Mouse (Mus musculus): Measurements from ENCODE around the gene Sprr2a3. TPM values are rescaled to one million over a fixed set of nuclear protein-coding genes. Genes with fewer than 3 reads are reported as not detected.

Sprr2a3 gene
- total RNA-seq, 2 experiments from 2014 or later: not detected

DNA sequence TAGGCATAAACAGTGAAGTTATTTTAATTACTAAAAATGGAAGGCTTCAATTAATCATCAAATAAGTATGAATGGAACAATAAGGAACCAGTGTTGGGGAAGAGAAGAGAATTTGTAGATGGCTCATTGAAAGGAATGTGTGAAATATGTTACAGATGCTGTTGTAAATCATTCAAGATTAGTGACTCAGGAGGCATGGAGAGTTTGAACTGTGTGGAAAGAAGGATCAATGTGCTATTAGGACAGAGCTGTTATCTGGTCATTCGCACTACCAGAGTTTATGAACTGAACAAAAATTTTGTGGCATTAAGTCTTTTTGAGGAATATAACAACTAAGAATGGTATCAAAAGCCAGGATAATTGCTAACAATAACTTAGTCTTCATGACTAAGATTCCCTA, 22.2 kb downstream of the Sprr2a3 start:
- no peak for DNase-seq (ENCODE audit: low spot score in 2 of 2)
- Histone ChIP-seq H3K4me3 (no peak overlapping the region), H3K27ac (no peak overlapping the region)
- TF ChIP-seq CTCF (conservative IDR thresholded peaks at IDR 0.05): no peak

- DNase-seq (ENCODE audit: low spot score in 2 of 2): no peak
- H3K4me3 ChIP-seq: no peak within 1 kb of the TSS
- no peak for TF ChIP-seq CTCF (conservative IDR thresholded peaks at IDR 0.05)
- no peak within 1 kb of the TSS for H3K27ac ChIP-seq
Observed at GRCm38 (mm10) chr3:92316320-92316719, 31.1 kb downstream of the Sprr2a3 start, which contains the start of gene Sprr2b. TSS of gene Sprr2b (plus strand) at chr3:92316620.

GRCm38 (mm10) chr3:92317384-92317783, 32.2 kb downstream of the Sprr2a3 start:
- no peak for DNase-seq (ENCODE audit: low spot score in 2 of 2)
- TF ChIP-seq CTCF (conservative IDR thresholded peaks at IDR 0.05): no peak
- H3K4me3 ChIP-seq: no peak overlapping the region
- H3K27ac ChIP-seq: no peak overlapping the region

GRCm38 (mm10) chr3:92336278-92336677, 51.1 kb downstream of the Sprr2a3 start:
- no peak overlapping the region for H3K4me3 ChIP-seq
- DNase-seq (ENCODE audit: low spot score in 2 of 2): no peak
- TF ChIP-seq CTCF (conservative IDR thresholded peaks at IDR 0.05): no peak
- no peak overlapping the region for H3K27ac ChIP-seq

DNA sequence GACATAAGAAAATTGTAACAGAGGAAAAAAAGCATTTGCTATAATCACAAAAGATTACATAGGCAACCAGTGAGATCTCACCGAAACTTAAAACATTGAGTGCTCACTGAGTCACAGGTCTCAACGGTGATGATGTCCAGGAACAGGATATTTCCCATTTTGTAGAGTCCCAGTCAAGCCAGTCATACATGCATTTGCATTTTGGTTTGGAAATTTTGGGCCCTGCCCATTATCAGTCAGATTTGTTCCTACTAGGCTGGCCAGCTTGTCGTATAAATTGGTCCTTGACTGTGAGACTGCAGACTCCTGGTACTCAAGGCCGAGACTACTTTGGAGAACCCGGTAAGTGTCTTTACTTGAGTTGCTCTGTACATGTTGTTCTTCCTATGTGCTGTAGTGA, 53.6 kb downstream of the Sprr2a3 start, which contains the start of gene Sprr2d:
Gene Sprr2d, plus strand, starts transcription at position 301 of the 400 bp plus-strand sequence.
- no peak within 1 kb of the TSS for H3K4me3 ChIP-seq
- TF ChIP-seq CTCF (conservative IDR thresholded peaks at IDR 0.05): no peak
- no peak for DNase-seq (ENCODE audit: low spot score in 2 of 2)
- no peak within 1 kb of the TSS for H3K27ac ChIP-seq

Other genes with a start within 250 kb of the Sprr2a3 start
- 1 to 10 TPM; 3.5 to 3.6 TPM for gene Lor, start 202.3 kb upstream of the Sprr2a3 start, total RNA-seq (2021)
- not detected for gene Prr9, start 161.5 kb upstream of the Sprr2a3 start, total RNA-seq (2021)
- not detected for gene Lelp1, start 142.7 kb upstream of the Sprr2a3 start, total RNA-seq (2021)
- not detected for gene Sprr2a1, start 69.6 kb upstream of the Sprr2a3 start, total RNA-seq (2021)
- not detected for gene Sprr2a2, start 69.5 kb upstream of the Sprr2a3 start, total RNA-seq (2021)
- not detected for gene Sprr2b, start 31.2 kb downstream of the Sprr2a3 start, total RNA-seq (2021)
- not detected for gene Sprr2d, start 53.7 kb downstream of the Sprr2a3 start, total RNA-seq (2021)
- gene Sprr2e, start 66.7 kb downstream of the Sprr2a3 start, total RNA-seq (2021): not detected
- not detected for gene Sprr2f, start 79.8 kb downstream of the Sprr2a3 start, total RNA-seq (2021)
- gene Sprr2h, start 100.3 kb downstream of the Sprr2a3 start, total RNA-seq (2021): not detected
- not detected for gene Sprr2i, start 122.6 kb downstream of the Sprr2a3 start, total RNA-seq (2021)
- gene Sprr2j-ps, start 132.7 kb downstream of the Sprr2a3 start, total RNA-seq (2021): not detected
- gene Gm9774, start 144.0 kb downstream of the Sprr2a3 start, total RNA-seq (2021): 1 to 10 TPM; 1.1 to 4.2 TPM
- gene Sprr2k, start 147.2 kb downstream of the Sprr2a3 start, total RNA-seq (2021): not detected
- not detected for gene Sprr1b, start 153.4 kb downstream of the Sprr2a3 start, total RNA-seq (2021)
- gene Sprr3, start 173.3 kb downstream of the Sprr2a3 start, total RNA-seq (2021): not detected
- gene Sprr1a, start 200.5 kb downstream of the Sprr2a3 start, total RNA-seq (2021): not detected
- not detected for gene Sprr4, start 215.1 kb downstream of the Sprr2a3 start, total RNA-seq (2021)
- not detected for gene 2310046K23Rik, start 249.1 kb downstream of the Sprr2a3 start, total RNA-seq (2021)